Mouse (Mus musculus): ENCODE results near the gene Cxxc4. TPM values are rescaled to one million over a fixed set of nuclear protein-coding genes. Genes with fewer than 3 reads are reported as not detected.
"Not testable (repeated sequence)": the region's sequence is repeated elsewhere in the genome, so short reads cannot be mapped to it uniquely, and the experiment has no call there.

Gene Cxxc4
- polyA plus RNA-seq (2014; fragmentation: Nextera tagmentation; extraction: Ambion mirVana): 5.4 and 6.1 TPM in 2 replicates

DNA sequence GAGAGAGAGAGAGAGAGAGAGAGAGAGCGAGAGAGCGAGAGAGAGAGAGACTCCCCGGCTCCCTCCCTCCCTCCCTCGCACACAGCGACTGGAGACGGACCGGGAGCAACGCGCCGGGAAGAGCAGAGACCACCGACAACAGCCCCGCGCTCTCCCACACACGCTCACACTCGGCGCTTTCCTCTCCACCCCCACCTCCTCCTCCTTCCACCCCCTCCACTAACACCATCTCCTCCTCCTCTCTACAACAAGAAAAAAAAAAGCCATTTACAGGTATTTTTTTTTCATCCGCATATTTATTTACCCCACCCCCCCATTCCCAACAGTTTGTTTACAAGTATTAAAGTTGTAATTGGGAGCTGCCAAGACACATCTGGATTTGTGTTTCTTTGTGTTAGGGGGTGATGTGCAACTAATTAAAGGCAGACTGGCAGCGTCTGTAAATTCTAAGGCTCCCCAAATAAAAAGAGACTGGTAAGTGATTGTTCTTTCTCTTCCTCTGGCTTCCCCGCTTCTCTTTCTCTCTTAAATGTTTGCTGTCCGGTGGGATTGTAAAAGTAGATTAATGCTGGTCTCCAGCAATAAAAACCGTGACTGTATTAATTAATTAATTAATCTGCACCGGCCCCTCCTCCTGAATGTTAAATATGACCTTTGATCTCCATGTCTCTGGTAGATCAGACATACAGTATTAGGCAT is at the start of gene Cxxc4:
Gene Cxxc4 (plus strand): TSS at position 71 of the 699 bp plus-strand sequence.
- no peaks in the 10 kb centered on the region for H3K9me3 ChIP-seq (ENCODE audit: control insufficient read depth, low read length)
- peaks cover 13% of the 10 kb centered on the region for H3K4me1 ChIP-seq (ENCODE audit: control insufficient read depth, insufficient read depth, low read length)
- H3K4me2 ChIP-seq (ENCODE audit: low read depth, low read length): peak within 1 kb of the TSS; percentile 77
- ATAC-seq (ENCODE audit: low read depth): peak; percentile 64
- no peaks in the 10 kb centered on the region for H3K27me3 ChIP-seq (replicated peaks; ENCODE audit: control insufficient read depth, insufficient read depth, low read length)
- H3K36me3 ChIP-seq (ENCODE audit: control insufficient read depth, insufficient read depth, low read length): no peaks in the 10 kb centered on the region
- 1% methylated on average over 16 of the region's 22 CpGs for WGBS
- H3K27ac ChIP-seq (replicated peaks; ENCODE audit: low read depth, low read length): peak within 1 kb of the TSS; percentile 86
- peak; percentile 82 for DNase-seq (ENCODE audit: low spot score)
- peak within 1 kb of the TSS; percentile 51 for H3K4me3 ChIP-seq (ENCODE audit: low read depth, low read length)
- H3K9ac ChIP-seq (ENCODE audit: low read depth, low read length): peak within 1 kb of the TSS; percentile 67

DNA sequence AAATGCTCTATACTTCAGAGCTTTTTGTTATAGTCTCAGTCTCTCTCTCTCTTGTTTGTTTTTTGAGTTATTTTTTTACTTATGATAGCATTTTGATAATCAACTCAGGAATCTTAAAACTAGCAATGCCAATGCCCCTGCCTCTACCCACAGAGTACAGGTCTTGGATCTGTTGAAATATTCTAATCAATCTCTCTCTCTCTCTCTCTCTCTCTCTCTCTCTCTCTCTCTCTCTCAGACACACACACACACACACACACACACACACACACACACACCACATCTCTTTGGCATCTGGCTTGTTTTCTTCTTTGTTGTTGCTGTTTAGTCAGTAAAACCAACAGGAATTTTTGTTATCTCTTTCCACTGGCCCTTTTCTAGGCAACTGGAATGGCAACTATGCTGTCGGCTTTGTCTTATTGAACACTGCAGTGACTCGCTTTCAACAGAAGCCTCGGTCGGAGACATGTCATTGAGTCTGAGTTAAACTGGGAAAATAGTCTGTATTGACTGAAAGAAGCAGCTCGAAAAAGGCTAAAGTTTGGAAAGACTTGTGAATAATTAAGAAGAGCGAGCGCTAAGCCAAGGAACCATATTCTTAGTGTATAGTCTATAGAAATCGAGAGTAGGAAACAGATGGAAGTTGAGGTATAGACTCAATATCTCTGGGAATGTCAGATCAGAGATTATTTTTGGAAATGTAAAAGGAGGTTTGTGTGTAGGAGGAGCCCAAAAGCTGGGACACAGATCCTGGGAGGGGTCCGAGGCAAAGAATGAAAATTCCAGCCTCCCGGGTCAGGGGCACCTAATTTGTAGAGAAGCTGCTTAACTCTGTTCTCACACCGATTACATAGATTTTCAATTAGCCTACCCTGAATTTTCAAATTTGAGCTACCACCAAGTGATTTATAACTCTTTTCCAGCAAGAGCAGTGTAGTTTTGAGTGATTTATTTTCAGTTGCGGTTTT is 47.0 kb upstream of the Cxxc4 start:
- Histone ChIP-seq H3K27me3 (replicated peaks; ENCODE audit: control insufficient read depth, insufficient read depth, low read length) (no peaks in the 10 kb centered on the region), H3K4me1 (ENCODE audit: control insufficient read depth, insufficient read depth, low read length) (no peaks in the 10 kb centered on the region), H3K4me3 (ENCODE audit: low read depth, low read length) (peak overlapping the region; percentile 8; the same call in 1 of the 2 replicates), H3K27ac (replicated peaks; ENCODE audit: low read depth, low read length) (no peak overlapping the region), H3K9me3 (ENCODE audit: control insufficient read depth, low read length) (no peaks in the 10 kb centered on the region), H3K4me2 (ENCODE audit: low read depth, low read length) (peak overlapping the region; percentile 19; the same call in 1 of the 2 replicates), H3K9ac (ENCODE audit: low read depth, low read length) (no peak overlapping the region), H3K36me3 (ENCODE audit: control insufficient read depth, insufficient read depth, low read length) (no peaks in the 10 kb centered on the region)
- WGBS: 71% methylated on average over 12 of the region's 12 CpGs
- DNase-seq (ENCODE audit: low spot score) (no peak), ATAC-seq (ENCODE audit: low read depth) (no peak)

DNA sequence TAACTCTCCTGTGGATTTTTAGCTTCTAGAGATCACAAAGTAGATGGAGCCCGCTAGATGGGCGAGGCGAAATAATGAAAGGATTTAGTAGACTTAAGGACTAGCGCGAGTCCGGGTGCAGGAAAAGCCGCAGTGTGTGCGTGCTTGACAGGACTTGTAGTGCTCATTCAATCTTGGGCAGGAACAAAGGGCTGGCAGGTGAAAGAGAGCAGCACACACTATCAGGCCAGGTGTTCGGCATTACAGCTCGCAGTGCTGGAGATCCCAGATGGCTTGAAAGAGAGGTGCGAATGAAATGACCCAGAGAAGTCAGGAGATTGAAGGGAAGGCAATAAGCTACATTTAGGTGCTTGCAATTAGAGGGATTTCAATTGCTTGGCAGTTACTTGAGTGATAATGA is 46.2 kb upstream of the Cxxc4 start:
- peak; percentile 73 for DNase-seq (ENCODE audit: low spot score)
- Histone ChIP-seq H3K9ac (ENCODE audit: low read depth, low read length) (no peak overlapping the region), H3K4me3 (ENCODE audit: low read depth, low read length) (peak overlapping the region; percentile 8; the same call in 1 of the 2 replicates), H3K36me3 (ENCODE audit: control insufficient read depth, insufficient read depth, low read length) (no peaks in the 10 kb centered on the region), H3K9me3 (ENCODE audit: control insufficient read depth, low read length) (no peaks in the 10 kb centered on the region), H3K4me2 (ENCODE audit: low read depth, low read length) (peak overlapping the region; percentile 19; the same call in 1 of the 2 replicates), H3K27ac (replicated peaks; ENCODE audit: low read depth, low read length) (no peak overlapping the region), H3K27me3 (replicated peaks; ENCODE audit: control insufficient read depth, insufficient read depth, low read length) (no peaks in the 10 kb centered on the region), H3K4me1 (ENCODE audit: control insufficient read depth, insufficient read depth, low read length) (no peaks in the 10 kb centered on the region)
- peak; percentile 95; the same call in 1 of the 2 replicates for ATAC-seq (ENCODE audit: low read depth)
- WGBS: 55% methylated on average over 11 of the region's 11 CpGs

DNA sequence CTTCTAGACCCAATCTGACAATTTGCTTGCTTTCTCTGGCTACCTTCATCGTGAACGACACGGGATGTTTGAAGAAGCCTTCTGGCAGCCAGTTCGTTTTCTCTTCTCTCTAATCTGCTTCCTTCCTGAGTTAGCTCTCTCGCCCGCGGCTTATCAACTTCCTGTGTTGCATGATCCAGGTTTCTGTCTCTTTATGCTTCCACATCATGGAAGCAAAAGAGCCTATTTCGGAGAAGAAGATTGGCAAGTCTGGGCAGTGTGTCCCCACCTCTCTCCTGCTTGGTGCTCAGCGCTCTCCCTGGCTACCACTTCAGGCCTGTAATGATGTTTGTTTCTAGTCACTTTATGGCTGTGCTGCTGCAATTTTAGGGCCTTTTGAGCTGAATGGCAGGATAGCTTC is 36.4 kb upstream of the Cxxc4 start:
- Histone ChIP-seq H3K4me2 (ENCODE audit: low read depth, low read length) (no peak overlapping the region), H3K4me1 (ENCODE audit: control insufficient read depth, insufficient read depth, low read length) (0 out of 2 replicates have a peak, but pooled peaks cover 5% of the 10 kb centered on the region), H3K9ac (ENCODE audit: low read depth, low read length) (no peak overlapping the region), H3K27ac (replicated peaks; ENCODE audit: low read depth, low read length) (no peak overlapping the region), H3K27me3 (replicated peaks; ENCODE audit: control insufficient read depth, insufficient read depth, low read length) (no peaks in the 10 kb centered on the region), H3K4me3 (ENCODE audit: low read depth, low read length) (no peak overlapping the region), H3K9me3 (ENCODE audit: control insufficient read depth, low read length) (no peaks in the 10 kb centered on the region), H3K36me3 (ENCODE audit: control insufficient read depth, insufficient read depth, low read length) (no peaks in the 10 kb centered on the region)
- DNase-seq (ENCODE audit: low spot score) (peak; percentile 35), ATAC-seq (ENCODE audit: low read depth) (no peak)
- 51% methylated on average over 9 of the region's 9 CpGs for WGBS

DNA sequence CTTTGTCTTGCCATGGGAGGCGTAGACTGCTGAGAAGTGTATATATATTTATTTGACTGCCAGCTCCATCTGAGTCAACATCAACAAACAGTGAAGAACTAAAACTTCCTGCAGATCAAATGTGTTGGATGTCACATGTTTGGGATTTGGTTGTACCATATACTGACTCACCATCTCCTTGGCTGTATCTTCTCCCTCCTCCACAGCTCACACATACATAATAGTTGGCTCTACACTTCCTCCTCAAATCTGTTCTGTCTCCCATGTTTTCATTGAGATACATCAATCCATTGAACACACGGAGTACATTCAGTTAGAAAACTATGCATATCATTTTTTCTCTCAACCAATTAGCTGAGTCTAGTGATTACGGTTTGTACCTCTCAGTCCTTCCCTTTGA is 29.7 kb upstream of the Cxxc4 start:
- WGBS: 92% methylated on average over 3 of the region's 3 CpGs
- no peak for ATAC-seq (ENCODE audit: low read depth)
- no peak overlapping the region for H3K27ac ChIP-seq (replicated peaks; ENCODE audit: low read depth, low read length)

DNA sequence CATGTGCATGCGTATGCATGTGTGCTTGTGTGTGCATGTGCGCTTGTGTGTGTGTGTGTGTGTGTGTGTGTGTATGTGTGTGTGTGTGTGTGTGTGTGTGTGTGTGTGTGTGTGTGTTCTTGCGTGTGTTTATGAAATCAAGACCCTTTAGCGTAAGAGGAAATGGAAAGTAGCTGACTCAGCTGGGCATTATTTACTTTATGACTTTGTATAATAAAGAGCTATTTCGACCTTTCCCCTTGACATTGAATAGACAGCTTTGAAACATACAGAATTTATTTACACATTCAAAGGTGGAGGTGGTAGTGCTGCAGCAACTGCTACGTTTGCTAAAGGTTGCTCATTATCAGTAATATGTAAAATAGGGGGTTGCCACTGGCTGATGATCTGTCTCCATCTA is 25.3 kb upstream of the Cxxc4 start:
- Histone ChIP-seq H3K27ac (replicated peaks; ENCODE audit: low read depth, low read length) (no peak overlapping the region), H3K36me3 (ENCODE audit: control insufficient read depth, insufficient read depth, low read length) (no peaks in the 10 kb centered on the region), H3K4me2 (ENCODE audit: low read depth, low read length) (no peak overlapping the region), H3K4me1 (ENCODE audit: control insufficient read depth, insufficient read depth, low read length) (no peaks in the 10 kb centered on the region), H3K9ac (ENCODE audit: low read depth, low read length) (no peak overlapping the region), H3K4me3 (ENCODE audit: low read depth, low read length) (no peak overlapping the region), H3K27me3 (replicated peaks; ENCODE audit: control insufficient read depth, insufficient read depth, low read length) (no peaks in the 10 kb centered on the region), H3K9me3 (ENCODE audit: control insufficient read depth, low read length) (no peaks in the 10 kb centered on the region)
- WGBS: 80% methylated on average over 6 of the region's 6 CpGs
- ATAC-seq (ENCODE audit: low read depth) (no peak), DNase-seq (ENCODE audit: low spot score) (no peak)

More for the DNA sequence above, 29.7 kb upstream of the Cxxc4 start:
- DNase-seq (ENCODE audit: low spot score): no peak
- no peak overlapping the region for H3K9ac ChIP-seq (ENCODE audit: low read depth, low read length)
- H3K36me3 ChIP-seq (ENCODE audit: control insufficient read depth, insufficient read depth, low read length): no peaks in the 10 kb centered on the region
- no peaks in the 10 kb centered on the region for H3K9me3 ChIP-seq (ENCODE audit: control insufficient read depth, low read length)
- no peaks in the 10 kb centered on the region for H3K27me3 ChIP-seq (replicated peaks; ENCODE audit: control insufficient read depth, insufficient read depth, low read length)
- H3K4me3 ChIP-seq (ENCODE audit: low read depth, low read length): no peak overlapping the region
- H3K4me2 ChIP-seq (ENCODE audit: low read depth, low read length): no peak overlapping the region
- no peaks in the 10 kb centered on the region for H3K4me1 ChIP-seq (ENCODE audit: control insufficient read depth, insufficient read depth, low read length)

DNA sequence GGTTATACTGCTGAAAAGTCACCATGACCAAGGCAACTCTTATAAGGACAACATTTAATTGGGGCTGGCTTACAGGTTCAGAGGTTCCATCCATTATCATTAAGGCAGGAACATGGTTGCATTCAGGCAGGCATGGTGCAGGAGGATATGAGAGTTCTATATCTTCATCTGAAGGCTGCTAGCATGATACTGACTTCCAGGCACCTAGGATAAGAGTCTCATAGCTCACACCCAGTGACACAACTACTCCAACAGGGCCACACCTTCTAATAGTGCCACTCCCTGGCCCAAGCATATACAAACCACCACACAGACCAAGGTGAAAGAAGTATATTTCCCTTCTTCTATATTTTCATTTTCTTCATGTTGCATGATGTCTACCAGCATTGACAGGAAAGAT is 16.4 kb upstream of the Cxxc4 start:
- ATAC-seq (ENCODE audit: low read depth); H3K4me1 ChIP-seq (ENCODE audit: control insufficient read depth, insufficient read depth, low read length); H3K9ac ChIP-seq (ENCODE audit: low read depth, low read length); DNase-seq (ENCODE audit: low spot score); H3K36me3 ChIP-seq (ENCODE audit: control insufficient read depth, insufficient read depth, low read length); H3K27me3 ChIP-seq (replicated peaks; ENCODE audit: control insufficient read depth, insufficient read depth, low read length); H3K27ac ChIP-seq (replicated peaks; ENCODE audit: low read depth, low read length); H3K9me3 ChIP-seq (ENCODE audit: control insufficient read depth, low read length); H3K4me3 ChIP-seq (ENCODE audit: low read depth, low read length); H3K4me2 ChIP-seq (ENCODE audit: low read depth, low read length): not testable (repeated sequence)

DNA sequence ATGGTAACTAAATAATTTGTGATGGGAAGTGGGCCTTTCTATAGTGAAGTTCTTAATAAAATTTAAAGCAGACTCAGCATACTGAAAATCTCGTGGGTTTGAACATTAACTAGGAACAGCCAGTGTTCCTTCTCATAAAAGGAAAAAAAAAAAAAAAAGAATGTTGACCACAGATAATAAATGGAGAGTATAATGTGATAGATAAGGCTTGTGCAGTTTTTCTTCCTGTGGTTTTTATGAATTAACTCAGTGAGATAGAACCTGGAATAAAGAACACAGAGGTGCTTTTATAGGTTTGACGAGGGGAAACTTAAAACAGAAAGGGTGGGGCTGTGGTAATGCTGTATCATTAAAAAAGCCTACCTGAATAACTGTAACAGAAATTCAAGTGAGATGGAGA is 15.3 kb upstream of the Cxxc4 start:
- Histone ChIP-seq H3K9ac (ENCODE audit: low read depth, low read length) (no peak overlapping the region), H3K36me3 (ENCODE audit: control insufficient read depth, insufficient read depth, low read length) (no peaks in the 10 kb centered on the region), H3K4me2 (ENCODE audit: low read depth, low read length) (no peak overlapping the region), H3K9me3 (ENCODE audit: control insufficient read depth, low read length) (no peaks in the 10 kb centered on the region), H3K27me3 (replicated peaks; ENCODE audit: control insufficient read depth, insufficient read depth, low read length) (no peaks in the 10 kb centered on the region), H3K4me3 (ENCODE audit: low read depth, low read length) (no peak overlapping the region), H3K27ac (replicated peaks; ENCODE audit: low read depth, low read length) (no peak overlapping the region), H3K4me1 (ENCODE audit: control insufficient read depth, insufficient read depth, low read length) (no peaks in the 10 kb centered on the region)
- ATAC-seq (ENCODE audit: low read depth) (no peak), DNase-seq (ENCODE audit: low spot score) (no peak)
- WGBS: 63% methylated on average over 2 of the region's 2 CpGs

All from embryonic facial prominence, embryonic 14.5 days (tissue).